Mouse (Mus musculus) E14TG2a.4 (cell line): ENCODE data around the gene Sp100.

ENCODE experiments used
- CTCF ChIP-seq: conservative IDR thresholded peaks from 2 replicates; pipeline ENCODE4 v1.5.1; 2014; ENCODE audit warnings: low read length
- POU5F1 ChIP-seq: IDR thresholded peaks from 2 replicates; pipeline ENCODE4 v1.6.1; 2014; ENCODE audit warnings: low read length, borderline replicate concordance

DNA sequence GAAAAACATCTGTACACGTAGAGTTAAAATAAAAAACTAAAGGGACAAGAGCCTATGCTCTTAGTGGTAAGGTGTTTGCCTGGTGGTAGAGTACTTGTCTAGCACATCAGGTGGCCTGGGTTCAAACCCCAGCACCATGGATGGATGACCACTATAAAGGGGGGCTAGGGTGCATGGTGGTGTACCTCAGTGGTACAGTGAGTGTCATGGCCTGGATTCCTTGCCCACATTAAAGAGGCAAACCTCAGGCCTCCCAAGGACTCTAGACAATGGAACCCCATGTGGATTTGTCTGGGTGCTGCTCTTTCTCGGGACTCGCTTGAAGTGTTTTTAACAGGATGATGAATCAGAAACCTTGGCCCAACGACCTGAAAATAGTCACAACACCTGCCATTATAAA, 52.7 kb downstream of the Sp100 start:
- TF ChIP-seq CTCF: no peak
- TF ChIP-seq POU5F1: no peak
